Mouse (Mus musculus) brain, embryonic 14.5 days (tissue): Measurements from ENCODE around the gene Cpxm1.

Experiments
- CTCF ChIP-seq: fragments of 200-500 bp; IDR thresholded peaks from 2 replicates; pipeline ENCODE4 v1.5.1; 2012; ENCODE audit warnings: inconsistent platforms, mild to moderate bottlenecking, moderate library complexity, borderline replicate concordance; ENCODE audit not compliant: insufficient read depth, insufficient read length; ENCODE audit errors: extremely low read depth
- POLR2A ChIP-seq: fragments of 200-500 bp; IDR thresholded peaks from 2 replicates; pipeline ENCODE4 v1.6.1; 2012; ENCODE audit warnings: mild to moderate bottlenecking, inconsistent platforms, borderline replicate concordance; ENCODE audit not compliant: poor library complexity, insufficient read depth, insufficient read length, severe bottlenecking; ENCODE audit errors: extremely low read depth

- TF ChIP-seq POLR2A (peak; percentile 51; the same call in 1 of the 2 replicates), CTCF (no peak)
Observed at GRCm38 (mm10) chr2:130423397-130424125, 26.2 kb upstream of the Cpxm1 start.
